Mouse (Mus musculus): ENCODE results near the gene Zfp710.

- no peak for TF ChIP-seq CTCF (IDR thresholded peaks at IDR 0.05; ENCODE audit: borderline replicate concordance, insufficient read depth, low read length)
- TF ChIP-seq POLR2A (IDR thresholded peaks at IDR 0.05; ENCODE audit: low read depth, low read length): no peak
These were observed 63.6 kb downstream of the Zfp710 start for GRCm38 (mm10) chr7:80088191-80088590.
